Mouse (Mus musculus): ENCODE measurements around the gene Prss3. TPM values are rescaled to one million over a fixed set of nuclear protein-coding genes. Genes with fewer than 3 reads are reported as not detected.
"Not testable (repeated sequence)": the region's sequence is repeated elsewhere in the genome, so short reads cannot be mapped to it uniquely, and the experiment has no call there.

The Prss3 gene
- polyA plus RNA-seq (2012; rRNA removed), result 0.19 TPM in 1 of 2 replicates, not detected in the other

DNA sequence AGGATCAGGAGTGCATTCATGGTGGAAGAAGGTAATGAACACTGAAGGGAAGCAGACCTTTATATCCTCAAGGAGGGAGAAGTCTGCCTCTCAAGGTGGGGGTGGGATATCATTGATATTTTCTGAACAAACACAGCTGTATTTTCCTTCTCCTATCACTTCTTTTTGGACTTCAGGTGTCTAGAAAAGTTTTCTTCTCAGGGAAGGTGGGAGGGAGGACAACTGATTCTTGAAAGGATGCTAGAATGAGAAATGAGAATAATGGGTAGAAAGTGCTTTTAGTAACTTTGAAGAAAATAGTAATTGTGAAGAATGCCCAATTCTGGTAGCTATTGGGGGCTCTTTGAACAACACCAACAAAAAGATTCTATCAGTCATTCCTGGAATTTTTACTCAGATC lies at the start of gene Prss3:
Prss3 (minus strand) TSS at position 101 of the 400 bp plus-strand sequence.
- DNase-seq (ENCODE audit: low read depth), result not testable (repeated sequence)

DNA sequence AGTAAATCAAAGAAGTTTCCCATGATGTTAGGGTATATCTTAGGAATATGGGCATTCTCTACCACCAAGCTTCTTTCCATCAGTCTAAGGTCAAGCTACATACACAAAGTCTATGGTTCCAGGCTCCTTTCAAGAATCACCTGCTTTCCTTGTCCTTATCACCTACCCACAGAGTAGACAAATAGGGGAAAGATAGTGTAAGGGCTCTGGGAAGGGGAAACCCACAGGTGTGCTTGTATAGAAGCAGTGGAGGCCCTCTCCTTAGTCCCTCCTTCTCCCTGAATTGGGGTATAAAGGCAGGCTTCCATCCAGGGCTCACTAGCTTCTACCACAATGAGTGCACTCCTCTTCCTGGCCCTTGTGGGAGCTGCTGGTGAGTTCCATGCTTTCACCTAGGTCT lies 14.6 kb upstream of the Prss3 start, which contains the start of gene Gm5771:
Gm5771 (plus strand) TSS at position 301 of the 400 bp plus-strand sequence.
- DNase-seq (ENCODE audit: low read depth), result not testable (repeated sequence)

DNA sequence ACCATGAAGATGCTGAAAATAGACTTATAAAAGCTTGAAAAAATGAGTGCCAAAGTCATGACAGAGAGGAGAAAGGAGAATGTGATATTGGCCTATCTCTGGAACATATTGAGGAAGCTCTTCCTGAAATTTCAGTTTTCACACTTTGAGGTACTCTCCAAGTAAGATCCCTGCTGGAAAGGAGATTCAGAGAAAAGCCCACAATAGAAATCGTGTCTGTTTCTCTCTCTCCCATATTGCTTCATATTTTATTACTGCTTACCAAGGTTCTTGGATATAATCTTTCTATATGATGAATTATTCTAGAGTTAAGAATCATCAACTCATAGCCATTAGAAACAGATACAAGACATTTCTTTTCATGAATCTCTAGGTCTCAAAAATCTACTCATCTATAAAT lies 14.2 kb upstream of the Prss3 start:
- not testable (repeated sequence) for DNase-seq (ENCODE audit: low read depth)

DNA sequence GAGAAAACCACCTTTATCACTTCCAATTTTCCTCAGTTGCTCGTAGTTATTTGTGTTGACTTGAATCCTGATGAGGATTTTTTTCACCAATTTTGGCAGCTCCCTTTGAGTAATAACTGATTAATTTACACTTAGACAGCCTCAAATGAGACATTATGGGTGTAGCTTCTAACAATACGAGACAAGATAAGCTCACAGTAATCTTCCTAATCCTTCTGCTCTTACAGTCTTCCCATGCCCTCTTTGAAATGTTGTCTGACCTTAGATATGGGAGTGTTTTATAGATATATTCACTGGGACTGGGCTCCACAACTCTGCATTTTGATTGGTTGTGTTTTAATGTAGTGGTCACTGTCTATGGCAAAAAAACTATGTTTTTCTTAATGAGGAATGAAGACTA lies 9.3 kb upstream of the Prss3 start:
- DNase-seq (ENCODE audit: low read depth), result no peak

DNA sequence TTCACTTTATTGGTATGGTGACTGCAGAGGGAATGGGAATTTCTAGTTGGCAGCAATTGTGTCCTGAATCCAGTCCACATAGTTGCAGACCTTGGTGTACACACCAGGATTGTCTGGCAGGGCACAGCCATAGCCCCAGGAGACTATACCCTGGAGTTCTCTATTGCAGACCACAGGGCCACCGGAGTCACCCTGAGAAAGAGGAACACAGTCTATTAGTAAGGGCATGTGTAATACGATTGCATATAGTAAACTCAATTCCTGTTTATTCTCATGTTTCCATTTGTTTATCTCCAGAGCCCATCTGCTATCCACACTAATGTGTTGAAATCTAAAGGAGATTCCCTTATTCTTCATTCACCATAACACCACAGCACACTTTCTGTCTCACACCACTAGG lies 3.7 kb downstream of the Prss3 start:
- not testable (repeated sequence) for DNase-seq (ENCODE audit: low read depth)

DNA sequence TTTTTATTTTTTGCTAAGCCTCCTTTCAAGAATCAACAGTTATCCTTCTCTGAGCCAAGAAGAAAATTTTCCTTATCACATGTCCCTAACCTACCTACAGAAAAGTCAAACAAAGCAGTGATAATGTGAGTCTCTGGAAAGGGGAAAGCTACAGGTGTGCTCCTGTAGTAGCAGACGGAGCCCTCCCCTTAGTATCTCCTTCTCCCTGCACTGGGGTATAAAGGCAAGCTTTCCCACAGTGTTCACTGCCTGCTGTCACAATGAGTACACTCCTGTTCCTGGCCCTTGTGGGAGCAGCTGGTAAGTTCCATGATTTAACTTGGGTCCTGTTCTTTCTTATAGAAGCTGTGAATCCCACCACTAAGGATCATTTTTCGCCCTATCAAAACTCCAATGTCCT lies 23.5 kb downstream of the Prss3 start, which contains the start of gene Try10:
Try10 (plus strand) TSS at position 174 of the 400 bp plus-strand sequence.
- no peak for DNase-seq (ENCODE audit: low read depth)

Other genes starting within 250 kb of the Prss3 start
- gene Try4, start 75.4 kb downstream of the Prss3 start, polyA plus RNA-seq (2012; rRNA removed), result 1.3 and 8.4 TPM in 2 replicates
- 0.70 and 3.2 TPM in 2 replicates for gene Try5, start 60.8 kb downstream of the Prss3 start, polyA plus RNA-seq (2012; rRNA removed)
- 0.18 TPM in 1 of 2 replicates, not detected in the other for gene Try10, start 23.6 kb downstream of the Prss3 start, polyA plus RNA-seq (2012; rRNA removed)
- gene Gm5771, start 14.7 kb upstream of the Prss3 start, polyA plus RNA-seq (2012; rRNA removed), result not detected in 2 replicates
- not detected in 2 replicates for gene Gm10334, start 68.5 kb upstream of the Prss3 start, polyA plus RNA-seq (2012; rRNA removed)
- not detected in 2 replicates for gene Prss1, start 81.3 kb upstream of the Prss3 start, polyA plus RNA-seq (2012; rRNA removed)
- gene Prss2, start 144.1 kb upstream of the Prss3 start, polyA plus RNA-seq (2012; rRNA removed), result 1.1 and 10.5 TPM in 2 replicates
- 29.5 and 30.2 TPM in 2 replicates for gene Ephb6, start 227.8 kb upstream of the Prss3 start, polyA plus RNA-seq (2012; rRNA removed)